Mouse (Mus musculus) myocyte (in vitro differentiated cells): Measurements from ENCODE around the gene Eps8l1. TPM values are rescaled to one million over a fixed set of nuclear protein-coding genes. Genes with fewer than 3 reads are reported as not detected.
A peak's percentile ranks its signal among the peaks of the same experiment; 100 is the strongest.

Experiments used
- H3K27me3 ChIP-seq: one replicate; pipeline ENCODE4 v1.6.1; 2011; ENCODE audit not compliant: control insufficient read depth, insufficient read depth, insufficient read length
- H3K36me3 ChIP-seq: one replicate; pipeline ENCODE4 v1.6.1; 2011; ENCODE audit not compliant: control insufficient read depth, insufficient read depth
- H3K4me2 ChIP-seq: one replicate; pipeline ENCODE4 v1.6.1; 2011; ENCODE audit warnings: low read depth, control low read depth
- H3K4me3 ChIP-seq: one replicate; pipeline ENCODE4 v1.5.1; 2011; ENCODE audit warnings: mild to moderate bottlenecking, control low read depth, moderate library complexity
- H3K79me2 ChIP-seq: one replicate; pipeline ENCODE4 v1.6.1; 2011; ENCODE audit not compliant: control insufficient read depth, insufficient read depth
- H3ac ChIP-seq: one replicate; pipeline ENCODE4 v1.6.1; 2011; ENCODE audit not compliant: control insufficient read depth, insufficient read length
- CEBPB ChIP-seq: IDR thresholded peaks from 2 replicates; pipeline ENCODE4 v1.6.1; 2011; ENCODE audit warnings: mild to moderate bottlenecking, moderate library complexity; ENCODE audit not compliant: poor library complexity, insufficient read depth, severe bottlenecking
- E2F4 ChIP-seq: IDR thresholded peaks from one replicate; pipeline ENCODE4 v1.6.1; 2011; ENCODE audit warnings: mild to moderate bottlenecking, control low read depth, moderate library complexity; ENCODE audit not compliant: insufficient read depth
- MAX ChIP-seq: IDR thresholded peaks from one replicate; pipeline ENCODE4 v1.6.1; 2011; ENCODE audit warnings: low read depth, mild to moderate bottlenecking, control low read depth
- MYOD1 ChIP-seq, 3 experiments: IDR thresholded peaks; one replicate each; pipeline ENCODE4 v1.6.1; 2011; ENCODE audit warnings: control low read depth in 2 of 3, low read depth in 2 of 3, mild to moderate bottlenecking in 2 of 3, moderate library complexity in 1 of 3; ENCODE audit not compliant: insufficient read length in 2 of 3, control insufficient read depth in 1 of 3
- MYOG ChIP-seq, 3 experiments: IDR thresholded peaks; one replicate each; pipeline ENCODE4 v1.6.1; 2011; ENCODE audit warnings: control low read depth in 2 of 3, low read depth in 2 of 3, mild to moderate bottlenecking in 2 of 3; ENCODE audit not compliant: insufficient read length in 2 of 3, control insufficient read depth in 1 of 3, insufficient read depth in 1 of 3
- POLR2A ChIP-seq: IDR thresholded peaks from one replicate; pipeline ENCODE4 v1.6.1; 2011; ENCODE audit warnings: low read depth, mild to moderate bottlenecking, control low read depth, moderate library complexity; ENCODE audit not compliant: insufficient read length
- POLR2AphosphoS2 ChIP-seq: IDR thresholded peaks from one replicate; pipeline ENCODE4 v1.6.1; 2011; ENCODE audit warnings: low read depth, control low read depth; ENCODE audit not compliant: insufficient read length
- REST ChIP-seq: IDR thresholded peaks from one replicate; pipeline ENCODE4 v1.6.1; 2011; ENCODE audit warnings: mild to moderate bottlenecking, control low read depth, moderate library complexity; ENCODE audit not compliant: insufficient read depth, insufficient read length
- SRF ChIP-seq: IDR thresholded peaks from one replicate; pipeline ENCODE4 v1.6.1; 2011; ENCODE audit warnings: low read depth; ENCODE audit not compliant: control insufficient read depth, insufficient read length
- TCF12 ChIP-seq: IDR thresholded peaks from one replicate; pipeline ENCODE4 v1.6.1; 2011; ENCODE audit warnings: mild to moderate bottlenecking, control low read depth; ENCODE audit not compliant: poor library complexity, insufficient read depth, severe bottlenecking
- TCF3 ChIP-seq: IDR thresholded peaks from one replicate; pipeline ENCODE4 v1.6.1; 2011; ENCODE audit warnings: low read depth, control low read depth; ENCODE audit not compliant: insufficient read length
- USF1 ChIP-seq: IDR thresholded peaks from one replicate; pipeline ENCODE4 v1.6.1; 2011; ENCODE audit warnings: low read depth, mild to moderate bottlenecking, control low read depth, moderate library complexity
- polyA plus RNA-seq: library from polyadenylated mRNA; unstranded; fragments of >200 nt; fragmentation: generic; extraction: Trizol; gene quantifications from one replicate; pipeline ENCODE4 v1.2.1, GENCODE M21; 2012; ENCODE audit warnings: missing spikeins

Gene Eps8l1
- polyA plus RNA-seq, 1 experiment = 0.12 TPM

- H3K4me3 ChIP-seq = no peak overlapping the region
- H3K27me3 ChIP-seq = peaks cover 28% of the 10 kb centered on the region
- H3K79me2 ChIP-seq = no peaks in the 10 kb centered on the region
- H3K4me2 ChIP-seq = no peak overlapping the region
- TF ChIP-seq E2F4 = no peak
- no peak for TF ChIP-seq POLR2AphosphoS2
- no peak for TF ChIP-seq USF1
- no peak for TF ChIP-seq MYOG (IDR thresholded peaks at IDR 0.05; ENCODE audit: control insufficient read depth in 1 of 3, insufficient read depth in 1 of 3, insufficient read length in 2 of 3, low read depth in 2 of 3)
- no peak for TF ChIP-seq SRF
- no peak for TF ChIP-seq TCF12
- no peak for TF ChIP-seq TCF3
- no peak for TF ChIP-seq REST
- no peak for TF ChIP-seq CEBPB
- no peak for TF ChIP-seq POLR2A
- H3ac ChIP-seq = no peak overlapping the region
- no peaks in the 10 kb centered on the region for H3K36me3 ChIP-seq
These were observed 13.5 kb downstream of the Eps8l1 start for GRCm38 (mm10) chr7:4473940-4474339.

- no peak overlapping the region for H3ac ChIP-seq
- peak overlapping the region; percentile 93 for H3K4me2 ChIP-seq
- TF ChIP-seq REST (no peak), CEBPB (no peak), TCF12 (no peak), POLR2A (peak; percentile 48), MYOD1 (IDR thresholded peaks at IDR 0.05; ENCODE audit: control insufficient read depth in 1 of 3, insufficient read length in 2 of 3, low read depth in 2 of 3) (no peak), SRF (peak; percentile 64), POLR2AphosphoS2 (peak; percentile 61)
- H3K4me3 ChIP-seq = peak overlapping the region; percentile 20
- H3K27me3 ChIP-seq = peaks cover 9% of the 10 kb centered on the region
- H3K36me3 ChIP-seq = no peaks in the 10 kb centered on the region
- no peaks in the 10 kb centered on the region for H3K79me2 ChIP-seq
These were observed 17.7 kb downstream of the Eps8l1 start for GRCm38 (mm10) chr7:4478021-4478795.

- H3K4me2 ChIP-seq = peak overlapping the region; percentile 93
- H3K4me3 ChIP-seq = peak overlapping the region; percentile 20
- no peaks in the 10 kb centered on the region for H3K79me2 ChIP-seq
- TF ChIP-seq POLR2AphosphoS2 (no peak), USF1 (no peak), MYOD1 (IDR thresholded peaks at IDR 0.05; ENCODE audit: control insufficient read depth in 1 of 3, insufficient read length in 2 of 3, low read depth in 2 of 3) (no peak), MAX (no peak), REST (no peak), POLR2A (no peak)
- no peak overlapping the region for H3ac ChIP-seq
- H3K36me3 ChIP-seq = no peaks in the 10 kb centered on the region
- peaks cover 2% of the 10 kb centered on the region for H3K27me3 ChIP-seq
These were observed 18.4 kb downstream of the Eps8l1 start for GRCm38 (mm10) chr7:4478796-4479291.

- H3K27me3 ChIP-seq = no peaks in the 10 kb centered on the region
- H3ac ChIP-seq = no peak overlapping the region
- H3K4me3 ChIP-seq = no peak overlapping the region
- no peaks in the 10 kb centered on the region for H3K36me3 ChIP-seq
- H3K4me2 ChIP-seq = no peak overlapping the region
- no peaks in the 10 kb centered on the region for H3K79me2 ChIP-seq
- TF ChIP-seq SRF (no peak), MAX (no peak), POLR2A (no peak), REST (no peak), E2F4 (no peak), TCF12 (no peak), TCF3 (no peak), CEBPB (no peak), MYOD1 (IDR thresholded peaks at IDR 0.05; ENCODE audit: control insufficient read depth in 1 of 3, insufficient read length in 2 of 3, low read depth in 2 of 3) (no peak), USF1 (no peak), MYOG (IDR thresholded peaks at IDR 0.05; ENCODE audit: control insufficient read depth in 1 of 3, insufficient read depth in 1 of 3, insufficient read length in 2 of 3, low read depth in 2 of 3) (no peak), POLR2AphosphoS2 (no peak)
These were observed 19.2 kb downstream of the Eps8l1 start for GRCm38 (mm10) chr7:4479674-4480073.

GRCm38 (mm10) chr7:4482281-4482680, 21.8 kb downstream of the Eps8l1 start:
- H3K79me2 ChIP-seq = no peaks in the 10 kb centered on the region
- no peak overlapping the region for H3K4me3 ChIP-seq
- peaks cover 2% of the 10 kb centered on the region for H3K36me3 ChIP-seq
- H3K4me2 ChIP-seq = no peak overlapping the region
- no peak for TF ChIP-seq POLR2A
- TF ChIP-seq MYOD1 (IDR thresholded peaks at IDR 0.05; ENCODE audit: control insufficient read depth in 1 of 3, insufficient read length in 2 of 3, low read depth in 2 of 3) = no peak
- no peak for TF ChIP-seq E2F4
- no peaks in the 10 kb centered on the region for H3K27me3 ChIP-seq
- no peak overlapping the region for H3ac ChIP-seq
